27 mouse cellular contexts compared by ENCODE assay signal in the genomic region with DNA sequence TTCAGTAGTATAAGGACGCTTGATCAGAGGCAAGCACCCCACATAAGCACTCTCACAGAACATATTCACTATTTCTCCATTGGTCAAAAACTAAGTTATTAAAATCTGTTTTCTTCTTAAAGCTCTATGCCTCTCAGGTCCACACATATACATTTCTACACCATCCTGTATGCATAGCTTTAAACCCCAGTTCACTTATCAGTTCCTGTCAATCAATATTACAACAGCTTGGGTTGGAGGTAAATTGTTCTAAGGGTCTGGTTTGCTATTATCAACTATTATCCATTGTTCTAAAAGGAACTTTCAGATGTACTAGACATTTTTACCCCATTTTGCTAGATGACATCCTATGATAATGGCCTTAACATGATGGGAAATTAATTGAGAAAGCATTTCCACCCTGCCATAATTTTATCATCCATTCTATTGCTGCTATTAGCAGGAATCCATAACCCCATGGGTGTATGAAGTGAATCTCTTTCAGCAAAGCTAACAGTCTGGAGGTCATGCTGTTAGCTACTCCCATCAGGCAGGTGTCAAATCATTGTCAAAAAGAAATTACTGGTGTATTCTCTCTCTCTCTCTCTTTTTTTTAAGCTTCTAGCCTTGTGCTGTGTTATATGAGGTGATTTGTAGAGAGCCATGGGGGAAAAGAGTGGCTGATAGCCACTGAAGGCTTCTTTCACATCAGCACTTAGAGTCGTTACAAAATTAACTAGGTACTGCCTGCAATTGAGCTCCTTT.
A peak's percentile ranks its signal among the peaks of the same experiment; 100 is the strongest.
DNase-seq lines count a peak whose midpoint lies in the region; ATAC-seq and TF ChIP-seq lines count a peak whose summit lies in the region.
"Had no signal": no experiment of that assay in that cellular context is flagged by ENCODE, and none has a peak within 500 bp of the region (broad histone marks: within the 10 kb centered on the region; RNA-seq: fewer than 3 reads in every experiment).

No protein-coding gene starts in this region.

- WGBS in hindbrain, embryonic 13.5 days = 61% methylated on average over 2 of the region's 2 CpGs
- WGBS in hindbrain, embryonic 10.5 days = 79% methylated on average over 2 of the region's 2 CpGs
- WGBS in forebrain, embryonic 12.5 days = 81% methylated on average over 2 of the region's 2 CpGs
- WGBS in forebrain, embryonic 16.5 days = 67% methylated on average over 2 of the region's 2 CpGs
- WGBS in midbrain, embryonic 16.5 days = 62% methylated on average over 2 of the region's 2 CpGs
- 85% methylated on average over 2 of the region's 2 CpGs for WGBS in stomach, postnatal 0 days

- no peak overlapping the region for H3K4me3 ChIP-seq in hindbrain, embryonic 13.5 days
- no peak overlapping the region for H3K4me3 ChIP-seq in hindbrain, embryonic 10.5 days
- H3K4me3 ChIP-seq in forebrain, embryonic 12.5 days (replicated peaks) = no peak overlapping the region
- H3K4me3 ChIP-seq in forebrain, embryonic 16.5 days (replicated peaks; ENCODE audit: low read length) = no peak overlapping the region
- no peak overlapping the region for H3K4me3 ChIP-seq in midbrain, embryonic 16.5 days (ENCODE audit: low read depth, low read length)
- H3K4me3 ChIP-seq in stomach, postnatal 0 days (ENCODE audit: low read depth, low read length) = no peak overlapping the region
- H3K4me3 ChIP-seq: embryonic facial prominence, embryonic 12.5 days; gastrocnemius, adult 2 months; heart, embryonic 15.5 days; limb, embryonic 10.5 days; myocyte; stomach, embryonic 15.5 days had no signal

- H3K36me3 ChIP-seq in hindbrain, embryonic 13.5 days = no peaks in the 10 kb centered on the region
- H3K36me3 ChIP-seq in hindbrain, embryonic 10.5 days = no peaks in the 10 kb centered on the region
- H3K36me3 ChIP-seq in forebrain, embryonic 12.5 days (replicated peaks) = no peaks in the 10 kb centered on the region
- no peaks in the 10 kb centered on the region for H3K36me3 ChIP-seq in forebrain, embryonic 16.5 days (ENCODE audit: control insufficient read depth, insufficient read depth)
- H3K36me3 ChIP-seq in midbrain, embryonic 16.5 days (ENCODE audit: control insufficient read depth, insufficient read depth, low read length) = no peaks in the 10 kb centered on the region
- H3K36me3 ChIP-seq in stomach, postnatal 0 days (ENCODE audit: control insufficient read depth, insufficient read depth, low read length) = no peaks in the 10 kb centered on the region
- H3K36me3 ChIP-seq: embryonic facial prominence, embryonic 12.5 days; heart, embryonic 15.5 days; limb, embryonic 10.5 days; stomach, embryonic 15.5 days had no signal

- H3K4me1 ChIP-seq in hindbrain, embryonic 13.5 days (replicated peaks) = 0 out of 2 replicates have a peak, but pooled peaks cover 5% of the 10 kb centered on the region
- no peaks in the 10 kb centered on the region for H3K4me1 ChIP-seq in hindbrain, embryonic 10.5 days (replicated peaks)
- no peaks in the 10 kb centered on the region for H3K4me1 ChIP-seq in forebrain, embryonic 12.5 days
- no peaks in the 10 kb centered on the region for H3K4me1 ChIP-seq in forebrain, embryonic 16.5 days (replicated peaks; ENCODE audit: control insufficient read depth, insufficient read depth, low read length)
- no peaks in the 10 kb centered on the region for H3K4me1 ChIP-seq in midbrain, embryonic 16.5 days (ENCODE audit: control insufficient read depth, insufficient read depth, low read length)
- H3K4me1 ChIP-seq in stomach, postnatal 0 days (replicated peaks; ENCODE audit: control insufficient read depth, insufficient read depth) = no peaks in the 10 kb centered on the region
- H3K4me1 ChIP-seq: embryonic facial prominence, embryonic 12.5 days; heart, embryonic 15.5 days; limb, embryonic 10.5 days; stomach, embryonic 15.5 days had no signal

- no peaks in the 10 kb centered on the region for H3K27me3 ChIP-seq in hindbrain, embryonic 13.5 days
- H3K27me3 ChIP-seq in hindbrain, embryonic 10.5 days (ENCODE audit: insufficient read depth, poor library complexity, severe bottlenecking) = no peaks in the 10 kb centered on the region
- H3K27me3 ChIP-seq in forebrain, embryonic 12.5 days = no peaks in the 10 kb centered on the region
- H3K27me3 ChIP-seq in forebrain, embryonic 16.5 days (replicated peaks; ENCODE audit: control insufficient read depth, insufficient read depth, low read length) = no peaks in the 10 kb centered on the region
- H3K27me3 ChIP-seq in midbrain, embryonic 16.5 days (ENCODE audit: control insufficient read depth, insufficient read depth, low read depth, low read length) = no peaks in the 10 kb centered on the region
- no peaks in the 10 kb centered on the region for H3K27me3 ChIP-seq in stomach, postnatal 0 days (ENCODE audit: control insufficient read depth, insufficient read depth, low read length)
- H3K27me3 ChIP-seq: embryonic facial prominence, embryonic 12.5 days; heart, embryonic 15.5 days; stomach, embryonic 15.5 days had no signal

- no peak overlapping the region for H3K9ac ChIP-seq in hindbrain, embryonic 13.5 days
- no peak overlapping the region for H3K9ac ChIP-seq in forebrain, embryonic 12.5 days
- H3K9ac ChIP-seq in forebrain, embryonic 16.5 days (replicated peaks; ENCODE audit: low read depth, low read length) = no peak overlapping the region
- H3K9ac ChIP-seq in midbrain, embryonic 16.5 days (ENCODE audit: low read depth, low read length) = no peak overlapping the region
- no peak overlapping the region for H3K9ac ChIP-seq in stomach, postnatal 0 days (ENCODE audit: low read length)
- H3K9ac ChIP-seq: embryonic facial prominence, embryonic 12.5 days; heart, embryonic 15.5 days; stomach, embryonic 15.5 days had no signal

- no peaks in the 10 kb centered on the region for H3K9me3 ChIP-seq in hindbrain, embryonic 13.5 days
- no peaks in the 10 kb centered on the region for H3K9me3 ChIP-seq in hindbrain, embryonic 10.5 days
- no peaks in the 10 kb centered on the region for H3K9me3 ChIP-seq in forebrain, embryonic 12.5 days
- no peaks in the 10 kb centered on the region for H3K9me3 ChIP-seq in forebrain, embryonic 16.5 days (ENCODE audit: control insufficient read depth, low read length)
- H3K9me3 ChIP-seq in midbrain, embryonic 16.5 days (replicated peaks; ENCODE audit: control insufficient read depth, low read length, poor library complexity, severe bottlenecking) = no peaks in the 10 kb centered on the region
- H3K9me3 ChIP-seq in stomach, postnatal 0 days (ENCODE audit: control insufficient read depth, low read length) = no peaks in the 10 kb centered on the region
- H3K9me3 ChIP-seq: embryonic facial prominence, embryonic 12.5 days; heart, embryonic 15.5 days; limb, embryonic 10.5 days; stomach, embryonic 15.5 days had no signal

- no peak for DNase-seq in hindbrain, embryonic 10.5 days (ENCODE audit: low spot score)
- DNase-seq in embryo, embryonic 10 days (ENCODE audit: low spot score) = no peak
- DNase-seq in stomach, postnatal 0 days (ENCODE audit: low spot score) = no peak
- no peak for DNase-seq in kidney, adult 11 months
- DNase-seq: adrenal gland, postnatal 36 days; cerebellum, adult 11 months; cerebellum, postnatal 10 days; gastrocnemius, adult 2 months; heart, postnatal 36 days; kidney, adult 8-10 months; kidney, postnatal 10 days; liver; lung, postnatal 4 days; retina, postnatal 1 day; right cerebral cortex, postnatal 25 days; thymus, adult 18-20 months; thymus, postnatal 4 days had no signal

- H3K4me2 ChIP-seq in hindbrain, embryonic 13.5 days = no peak overlapping the region
- no peak overlapping the region for H3K4me2 ChIP-seq in forebrain, embryonic 12.5 days
- no peak overlapping the region for H3K4me2 ChIP-seq in forebrain, embryonic 16.5 days (ENCODE audit: low read length)
- no peak overlapping the region for H3K4me2 ChIP-seq in midbrain, embryonic 16.5 days (ENCODE audit: low read length)
- no peak overlapping the region for H3K4me2 ChIP-seq in stomach, postnatal 0 days (replicated peaks; ENCODE audit: low read depth)
- H3K4me2 ChIP-seq: embryonic facial prominence, embryonic 12.5 days; heart, embryonic 15.5 days; stomach, embryonic 15.5 days had no signal

- H3K27ac ChIP-seq in hindbrain, embryonic 13.5 days = peak overlapping the region; percentile 35
- no peak overlapping the region for H3K27ac ChIP-seq in hindbrain, embryonic 10.5 days
- H3K27ac ChIP-seq in forebrain, embryonic 12.5 days = no peak overlapping the region
- H3K27ac ChIP-seq in forebrain, embryonic 16.5 days (ENCODE audit: low read length) = no peak overlapping the region
- H3K27ac ChIP-seq in midbrain, embryonic 16.5 days (ENCODE audit: low read length) = no peak overlapping the region
- H3K27ac ChIP-seq in stomach, postnatal 0 days (replicated peaks) = no peak overlapping the region
- H3K27ac ChIP-seq: embryonic facial prominence, embryonic 12.5 days; gastrocnemius, adult 2 months; heart, embryonic 15.5 days; limb, embryonic 10.5 days; stomach, embryonic 15.5 days had no signal

- no peak for TF ChIP-seq EP300 in stomach, postnatal 0 days (optimal IDR thresholded peaks at IDR 0.05)

- peak; percentile 82 for ATAC-seq in hindbrain, embryonic 13.5 days (ENCODE audit: low FRiP score)
- ATAC-seq in forebrain, embryonic 12.5 days (ENCODE audit: low FRiP score) = peak; percentile 79
- peak; percentile 58 for ATAC-seq in forebrain, embryonic 16.5 days
- ATAC-seq in midbrain, embryonic 16.5 days = peak; percentile 62; the same call in 1 of the 2 replicates
- ATAC-seq in stomach, postnatal 0 days (ENCODE audit: low FRiP score, low TSS enrichment) = no peak
- ATAC-seq: Patski had no signal

- no peak for TF ChIP-seq CTCF in stomach, postnatal 0 days (IDR thresholded peaks at IDR 0.05; ENCODE audit: low read depth)
